Mouse (Mus musculus) mesoderm, embryonic 11.5 days (tissue): ENCODE data around the gene Isl1.

Experiments
- DNase-seq: peaks from one replicate; pipeline ENCODE4 v3.0.0-alpha.2; 2012; ENCODE audit warnings: low read depth, low spot score

Gene Isl1

GRCm38 (mm10) chr13:116294734-116295133, 14.8 kb downstream of the Isl1 start:
- no peak for DNase-seq

GRCm38 (mm10) chr13:116294151-116294461, 15.4 kb downstream of the Isl1 start:
- DNase-seq: no peak

GRCm38 (mm10) chr13:116293301-116294150, 16.0 kb downstream of the Isl1 start:
- DNase-seq: no peak

GRCm38 (mm10) chr13:116289655-116290054, 19.8 kb downstream of the Isl1 start:
- DNase-seq: no peak

GRCm38 (mm10) chr13:116279207-116279772, 30.2 kb downstream of the Isl1 start:
- DNase-seq: no peak
